Mouse (Mus musculus): ENCODE measurements around the gene Slc29a3. TPM values are rescaled to one million over a fixed set of nuclear protein-coding genes. Genes with fewer than 3 reads are reported as not detected.
A peak's percentile ranks its signal among the peaks of the same experiment; 100 is the strongest.

The Slc29a3 gene
- polyA plus RNA-seq, 1 experiment = 43.5 TPM

- no peak for DNase-seq
- Histone ChIP-seq H3K4me3 (ENCODE audit: insufficient read depth, low read depth, low read length) (no peak overlapping the region), H3K36me3 (ENCODE audit: control insufficient read depth, insufficient read depth, low read length) (no peaks in the 10 kb centered on the region), H3K4me1 (ENCODE audit: control insufficient read depth, insufficient read depth, low read length) (0 out of 2 replicates have a peak, but pooled peaks cover 2% of the 10 kb centered on the region), H3K27me3 (replicated peaks; ENCODE audit: control insufficient read depth, insufficient read depth, low read length) (no peaks in the 10 kb centered on the region), H3K27ac (ENCODE audit: insufficient read depth, low read depth, low read length) (no peak overlapping the region)
- 97% methylated on average over 4 of the region's 4 CpGs for WGBS
- TF ChIP-seq POLR2A (IDR thresholded peaks at IDR 0.05; ENCODE audit: low read depth, low read length) = no peak
Observed at GRCm38 (mm10) chr10:60739619-60740363, 12.8 kb downstream of the Slc29a3 start.

- WGBS = 69% methylated on average over 4 of the region's 9 CpGs
- no peak for DNase-seq
Observed at GRCm38 (mm10) chr10:60737886-60738640, 14.5 kb downstream of the Slc29a3 start.

GRCm38 (mm10) chr10:60737169-60737728, 15.3 kb downstream of the Slc29a3 start:
- WGBS = 58% methylated on average over 11 of the region's 11 CpGs
- H3K4me1 ChIP-seq (ENCODE audit: control insufficient read depth, insufficient read depth, low read length) = peaks cover 6% of the 10 kb centered on the region; the same call in 1 of the 2 replicates
- no peak overlapping the region for H3K27ac ChIP-seq (ENCODE audit: insufficient read depth, low read depth, low read length)
- no peak overlapping the region for H3K4me3 ChIP-seq (ENCODE audit: insufficient read depth, low read depth, low read length)
- DNase-seq = no peak
- no peak for TF ChIP-seq CTCF (conservative IDR thresholded peaks at IDR 0.05; ENCODE audit: insufficient read depth, insufficient read length, low read depth, low read length)
- TF ChIP-seq POLR2A (IDR thresholded peaks at IDR 0.05; ENCODE audit: low read depth, low read length) = no peak
- no peaks in the 10 kb centered on the region for H3K27me3 ChIP-seq (replicated peaks; ENCODE audit: control insufficient read depth, insufficient read depth, low read length)
- H3K36me3 ChIP-seq (ENCODE audit: control insufficient read depth, insufficient read depth, low read length) = no peaks in the 10 kb centered on the region

More at GRCm38 (mm10) chr10:60737886-60738640, 14.5 kb downstream of the Slc29a3 start:
- no peak overlapping the region for H3K27ac ChIP-seq (ENCODE audit: insufficient read depth, low read depth, low read length)
- H3K27me3 ChIP-seq (replicated peaks; ENCODE audit: control insufficient read depth, insufficient read depth, low read length) = no peaks in the 10 kb centered on the region
- no peaks in the 10 kb centered on the region for H3K36me3 ChIP-seq (ENCODE audit: control insufficient read depth, insufficient read depth, low read length)
- TF ChIP-seq CTCF (conservative IDR thresholded peaks at IDR 0.05; ENCODE audit: insufficient read depth, insufficient read length, low read depth, low read length) (no peak), POLR2A (IDR thresholded peaks at IDR 0.05; ENCODE audit: low read depth, low read length) (no peak)
- H3K4me1 ChIP-seq (ENCODE audit: control insufficient read depth, insufficient read depth, low read length) = 0 out of 2 replicates have a peak, but pooled peaks cover 3% of the 10 kb centered on the region
- H3K4me3 ChIP-seq (ENCODE audit: insufficient read depth, low read depth, low read length) = no peak overlapping the region

- TF ChIP-seq CTCF (conservative IDR thresholded peaks at IDR 0.05; ENCODE audit: insufficient read depth, insufficient read length, low read depth, low read length) (no peak), POLR2A (IDR thresholded peaks at IDR 0.05; ENCODE audit: low read depth, low read length) (no peak)
- H3K4me3 ChIP-seq (ENCODE audit: insufficient read depth, low read depth, low read length) = no peak overlapping the region
- no peak overlapping the region for H3K27ac ChIP-seq (ENCODE audit: insufficient read depth, low read depth, low read length)
- peaks cover 6% of the 10 kb centered on the region; the same call in 1 of the 2 replicates for H3K4me1 ChIP-seq (ENCODE audit: control insufficient read depth, insufficient read depth, low read length)
- no peak for DNase-seq
- no peaks in the 10 kb centered on the region for H3K36me3 ChIP-seq (ENCODE audit: control insufficient read depth, insufficient read depth, low read length)
- no peaks in the 10 kb centered on the region for H3K27me3 ChIP-seq (replicated peaks; ENCODE audit: control insufficient read depth, insufficient read depth, low read length)
- 100% methylated on average over 1 of the region's 1 CpGs for WGBS
Observed at GRCm38 (mm10) chr10:60735737-60736136, 16.9 kb downstream of the Slc29a3 start.

GRCm38 (mm10) chr10:60733471-60733870, 19.1 kb downstream of the Slc29a3 start:
- peaks cover 6% of the 10 kb centered on the region; the same call in 1 of the 2 replicates for H3K4me1 ChIP-seq (ENCODE audit: control insufficient read depth, insufficient read depth, low read length)
- no peaks in the 10 kb centered on the region for H3K36me3 ChIP-seq (ENCODE audit: control insufficient read depth, insufficient read depth, low read length)
- H3K4me3 ChIP-seq (ENCODE audit: insufficient read depth, low read depth, low read length) = no peak overlapping the region
- H3K27me3 ChIP-seq (replicated peaks; ENCODE audit: control insufficient read depth, insufficient read depth, low read length) = no peaks in the 10 kb centered on the region
- H3K27ac ChIP-seq (ENCODE audit: insufficient read depth, low read depth, low read length) = no peak overlapping the region
- 59% methylated on average over 8 of the region's 8 CpGs for WGBS
- DNase-seq = peak; percentile 88
- no peak for TF ChIP-seq CTCF (conservative IDR thresholded peaks at IDR 0.05; ENCODE audit: insufficient read depth, insufficient read length, low read depth, low read length)
- no peak for TF ChIP-seq POLR2A (IDR thresholded peaks at IDR 0.05; ENCODE audit: low read depth, low read length)

- Histone ChIP-seq H3K27ac (ENCODE audit: insufficient read depth, low read depth, low read length) (no peak overlapping the region), H3K36me3 (ENCODE audit: control insufficient read depth, insufficient read depth, low read length) (no peaks in the 10 kb centered on the region), H3K4me1 (ENCODE audit: control insufficient read depth, insufficient read depth, low read length) (peaks cover 6% of the 10 kb centered on the region; the same call in 1 of the 2 replicates), H3K4me3 (ENCODE audit: insufficient read depth, low read depth, low read length) (no peak overlapping the region), H3K27me3 (replicated peaks; ENCODE audit: control insufficient read depth, insufficient read depth, low read length) (no peaks in the 10 kb centered on the region)
- TF ChIP-seq POLR2A (IDR thresholded peaks at IDR 0.05; ENCODE audit: low read depth, low read length) (no peak), CTCF (conservative IDR thresholded peaks at IDR 0.05; ENCODE audit: insufficient read depth, insufficient read length, low read depth, low read length) (no peak)
- 62% methylated on average over 2 of the region's 2 CpGs for WGBS
- DNase-seq = peak; percentile 58
Observed at GRCm38 (mm10) chr10:60732397-60732861, 20.2 kb downstream of the Slc29a3 start.
